Mouse (Mus musculus): ENCODE results near the gene Cacna2d4. TPM values are rescaled to one million over a fixed set of nuclear protein-coding genes. Genes with fewer than 3 reads are reported as not detected.

Gene Cacna2d4
- polyA plus RNA-seq, 1 experiment: 0.58 TPM

- Histone ChIP-seq H3K9me3 (replicated peaks; ENCODE audit: control insufficient read depth, insufficient read depth, low read length, poor library complexity, severe bottlenecking) (no peaks in the 10 kb centered on the region), H3K4me1 (ENCODE audit: control insufficient read depth, insufficient read depth, low read length) (peaks cover 4% of the 10 kb centered on the region), H3K4me3 (ENCODE audit: low read depth, low read length) (no peak overlapping the region), H3K27ac (ENCODE audit: insufficient read depth, low read length) (no peak overlapping the region), H3K27me3 (ENCODE audit: control insufficient read depth, insufficient read depth, low read length, poor library complexity, severe bottlenecking) (no peaks in the 10 kb centered on the region), H3K36me3 (ENCODE audit: control insufficient read depth, insufficient read depth, low read length, poor library complexity, severe bottlenecking) (peaks cover 37% of the 10 kb centered on the region), H3K9ac (ENCODE audit: low read depth, poor library complexity, severe bottlenecking) (no peak overlapping the region)
- TF ChIP-seq CTCF (IDR thresholded peaks at IDR 0.05; ENCODE audit: low read depth, low read length): no peak
Measured at GRCm38 (mm10) chr6:119400649-119401048, 164.3 kb downstream of the Cacna2d4 start.

GRCm38 (mm10) chr6:119401545-119402304, 165.4 kb downstream of the Cacna2d4 start:
- H3K27me3 ChIP-seq (ENCODE audit: control insufficient read depth, insufficient read depth, low read length, poor library complexity, severe bottlenecking): no peaks in the 10 kb centered on the region
- no peak overlapping the region for H3K9ac ChIP-seq (ENCODE audit: low read depth, poor library complexity, severe bottlenecking)
- no peak for TF ChIP-seq CTCF (IDR thresholded peaks at IDR 0.05; ENCODE audit: low read depth, low read length)
- no peak for TF ChIP-seq POLR2A (IDR thresholded peaks at IDR 0.05; ENCODE audit: insufficient read depth, low read length)

More at GRCm38 (mm10) chr6:119401545-119402304, 165.4 kb downstream of the Cacna2d4 start:
- peaks cover 1% of the 10 kb centered on the region for H3K4me1 ChIP-seq (ENCODE audit: control insufficient read depth, insufficient read depth, low read length)
- H3K4me3 ChIP-seq (ENCODE audit: low read depth, low read length): no peak overlapping the region
- no peak overlapping the region for H3K27ac ChIP-seq (ENCODE audit: insufficient read depth, low read length)
- H3K9me3 ChIP-seq (replicated peaks; ENCODE audit: control insufficient read depth, insufficient read depth, low read length, poor library complexity, severe bottlenecking): no peaks in the 10 kb centered on the region
- peaks cover 43% of the 10 kb centered on the region for H3K36me3 ChIP-seq (ENCODE audit: control insufficient read depth, insufficient read depth, low read length, poor library complexity, severe bottlenecking)

Other genes starting within 250 kb of the Cacna2d4 start
- 11.0 and 11.7 TPM in 2 replicates for gene Dcp1b, start 61.3 kb upstream of the Cacna2d4 start, polyA plus RNA-seq (2011; ENCODE audit: insufficient read depth, insufficient read length, low read depth, missing spikeins)
- 0.90 and 1.0 TPM in 2 replicates for gene Cacna1c, start 40.1 kb upstream of the Cacna2d4 start, polyA plus RNA-seq (2011; ENCODE audit: insufficient read depth, insufficient read length, low read depth, missing spikeins)
- 0.49 TPM in 1 of 2 replicates, not detected in the other for gene Lrtm2, start 94.2 kb downstream of the Cacna2d4 start, polyA plus RNA-seq (2011; ENCODE audit: insufficient read depth, insufficient read length, low read depth, missing spikeins)
- gene Adipor2, start 181.2 kb downstream of the Cacna2d4 start, polyA plus RNA-seq (2011; ENCODE audit: insufficient read depth, insufficient read length, low read depth, missing spikeins): 104 and 111 TPM in 2 replicates
- 30.9 and 37.9 TPM in 2 replicates for gene Fbxl14, start 243.1 kb downstream of the Cacna2d4 start, polyA plus RNA-seq (2011; ENCODE audit: insufficient read depth, insufficient read length, low read depth, missing spikeins)